Mouse (Mus musculus) embryonic facial prominence, embryonic 13.5 days (tissue): ENCODE measurements around the gene Litaf. TPM values are rescaled to one million over a fixed set of nuclear protein-coding genes. Genes with fewer than 3 reads are reported as not detected.
A peak's percentile ranks its signal among the peaks of the same experiment; 100 is the strongest.

Experiments used
- ATAC-seq: fragments of 200-750 bp; cut with Nextera tagmentation; 2 replicates; pipeline ENCODE4 v1.8.0; 2017; ENCODE audit warnings: low read depth; ENCODE audit not compliant: insufficient number of reproducible peaks, insufficient read depth, low FRiP score, low TSS enrichment
- H3K27ac ChIP-seq: fragments of 300-500 bp; sonication (generic); 2 replicates; pipeline ENCODE4 v1.5.1; 2015; ENCODE audit warnings: moderate library complexity, mild to moderate bottlenecking, inconsistent platforms
- H3K27me3 ChIP-seq: fragments of 300-500 bp; sonication (generic); 2 replicates; pipeline ENCODE4 v1.6.1; 2015; ENCODE audit warnings: mild to moderate bottlenecking, inconsistent platforms
- H3K36me3 ChIP-seq: fragments of 300-500 bp; sonication (generic); 2 replicates; pipeline ENCODE4 v1.6.1; 2015; ENCODE audit warnings: mild to moderate bottlenecking, inconsistent platforms
- H3K4me1 ChIP-seq: fragments of 300-500 bp; sonication (generic); 2 replicates; pipeline ENCODE4 v1.6.1; 2015; ENCODE audit warnings: inconsistent platforms
- H3K4me2 ChIP-seq: fragments of 300-500 bp; sonication (generic); 2 replicates; pipeline ENCODE4 v1.6.1; 2015; ENCODE audit warnings: moderate library complexity, mild to moderate bottlenecking, inconsistent platforms
- H3K4me3 ChIP-seq: fragments of 300-500 bp; sonication (generic); 2 replicates; pipeline ENCODE4 v1.5.1; 2015; ENCODE audit warnings: mild to moderate bottlenecking, inconsistent platforms
- H3K9ac ChIP-seq: fragments of 300-500 bp; sonication (generic); 2 replicates; pipeline ENCODE4 v1.6.1; 2015; ENCODE audit warnings: mild to moderate bottlenecking, inconsistent platforms
- H3K9me3 ChIP-seq: fragments of 300-500 bp; sonication (generic); 2 replicates; pipeline ENCODE4 v1.6.1; 2016; ENCODE audit warnings: inconsistent platforms
- WGBS: fragments of 180-500 bp; shearing (Covaris S2); methylation state at CpG from one replicate; pipeline ENCODE4 v1.1.7; 2015; ENCODE audit warnings: mixed read lengths; 5-methylcytosine and 5-hydroxymethylcytosine counted together
- polyA plus RNA-seq: library from polyadenylated mRNA; unstranded; fragments of >200 nt; fragmentation: Nextera tagmentation; extraction: Ambion mirVana; gene quantifications from 2 replicates; pipeline ENCODE4 v1.2.1, GENCODE M21; 2015

Litaf gene
- polyA plus RNA-seq = 111 and 120 TPM in 2 replicates

GRCm38 (mm10) chr16:11066029-11066832, at the start of gene Litaf:
Gene Litaf, minus strand, starts transcription at chr16:11066157.
- peak within 1 kb of the TSS; percentile 87 for H3K4me3 ChIP-seq
- peak within 1 kb of the TSS; percentile 75 for H3K4me2 ChIP-seq
- peaks cover 65% of the 10 kb centered on the region for H3K4me1 ChIP-seq
- H3K36me3 ChIP-seq = peaks cover 14% of the 10 kb centered on the region
- no peaks in the 10 kb centered on the region for H3K27me3 ChIP-seq
- peak; percentile 97 for ATAC-seq
- H3K27ac ChIP-seq = peak within 1 kb of the TSS; percentile 94
- H3K9ac ChIP-seq = peak within 1 kb of the TSS; percentile 97
- no peaks in the 10 kb centered on the region for H3K9me3 ChIP-seq
- under 1% methylated on average over 78 of the region's 78 CpGs for WGBS

- no peaks in the 10 kb centered on the region for H3K9me3 ChIP-seq
- no peaks in the 10 kb centered on the region for H3K27me3 ChIP-seq
- WGBS = 75% methylated on average over 4 of the region's 4 CpGs
- H3K27ac ChIP-seq = no peak overlapping the region
- H3K9ac ChIP-seq = no peak overlapping the region
- peaks cover 25% of the 10 kb centered on the region for H3K36me3 ChIP-seq
- H3K4me2 ChIP-seq = no peak overlapping the region
- no peak overlapping the region for H3K4me3 ChIP-seq
- no peaks in the 10 kb centered on the region for H3K4me1 ChIP-seq
- ATAC-seq = no peak
These were observed 43.3 kb upstream of the Litaf start for GRCm38 (mm10) chr16:11109198-11109740.

GRCm38 (mm10) chr16:11104905-11105304, 38.9 kb upstream of the Litaf start:
- Histone ChIP-seq H3K4me3 (no peak overlapping the region), H3K9me3 (no peaks in the 10 kb centered on the region), H3K4me1 (no peaks in the 10 kb centered on the region), H3K27me3 (no peaks in the 10 kb centered on the region), H3K36me3 (peaks cover 47% of the 10 kb centered on the region), H3K27ac (no peak overlapping the region), H3K4me2 (no peak overlapping the region), H3K9ac (no peak overlapping the region)
- no peak for ATAC-seq
- WGBS = 92% methylated on average over 1 of the region's 1 CpGs

- no peak for ATAC-seq
- Histone ChIP-seq H3K4me1 (no peaks in the 10 kb centered on the region), H3K27me3 (no peaks in the 10 kb centered on the region), H3K4me2 (no peak overlapping the region), H3K9me3 (no peaks in the 10 kb centered on the region), H3K9ac (no peak overlapping the region), H3K4me3 (no peak overlapping the region), H3K36me3 (peaks cover 42% of the 10 kb centered on the region), H3K27ac (no peak overlapping the region)
- 73% methylated on average over 3 of the region's 3 CpGs for WGBS
These were observed 31.3 kb upstream of the Litaf start for GRCm38 (mm10) chr16:11097301-11097700.

GRCm38 (mm10) chr16:11093717-11094386, 27.9 kb upstream of the Litaf start:
- H3K36me3 ChIP-seq = peaks cover 51% of the 10 kb centered on the region
- no peak overlapping the region for H3K9ac ChIP-seq
- H3K4me1 ChIP-seq = no peaks in the 10 kb centered on the region
- WGBS = 91% methylated on average over 13 of the region's 13 CpGs
- no peaks in the 10 kb centered on the region for H3K9me3 ChIP-seq
- H3K4me2 ChIP-seq = no peak overlapping the region
- ATAC-seq = no peak
- no peak overlapping the region for H3K27ac ChIP-seq
- no peaks in the 10 kb centered on the region for H3K27me3 ChIP-seq
- H3K4me3 ChIP-seq = no peak overlapping the region

- no peak for ATAC-seq
- H3K4me1 ChIP-seq = no peaks in the 10 kb centered on the region
- peaks cover 64% of the 10 kb centered on the region for H3K36me3 ChIP-seq
- H3K4me3 ChIP-seq = no peak overlapping the region
- no peak overlapping the region for H3K4me2 ChIP-seq
- no peak overlapping the region for H3K9ac ChIP-seq
- no peaks in the 10 kb centered on the region for H3K9me3 ChIP-seq
- H3K27ac ChIP-seq = no peak overlapping the region
- 85% methylated on average over 3 of the region's 3 CpGs for WGBS
- no peaks in the 10 kb centered on the region for H3K27me3 ChIP-seq
These were observed 26.6 kb upstream of the Litaf start for GRCm38 (mm10) chr16:11092523-11092922.

GRCm38 (mm10) chr16:11092061-11092460, 26.1 kb upstream of the Litaf start:
- Histone ChIP-seq H3K27ac (no peak overlapping the region), H3K9me3 (no peaks in the 10 kb centered on the region), H3K4me3 (no peak overlapping the region), H3K4me2 (no peak overlapping the region), H3K27me3 (no peaks in the 10 kb centered on the region), H3K9ac (no peak overlapping the region), H3K36me3 (peaks cover 68% of the 10 kb centered on the region), H3K4me1 (no peaks in the 10 kb centered on the region)
- ATAC-seq = no peak
- WGBS = 74% methylated on average over 4 of the region's 4 CpGs

- Histone ChIP-seq H3K4me2 (no peak overlapping the region), H3K27me3 (no peaks in the 10 kb centered on the region), H3K36me3 (peaks cover 68% of the 10 kb centered on the region), H3K27ac (no peak overlapping the region), H3K4me1 (no peaks in the 10 kb centered on the region), H3K9me3 (no peaks in the 10 kb centered on the region), H3K9ac (no peak overlapping the region), H3K4me3 (no peak overlapping the region)
- no peak for ATAC-seq
- 67% methylated on average over 10 of the region's 10 CpGs for WGBS
These were observed 25.0 kb upstream of the Litaf start for GRCm38 (mm10) chr16:11090836-11091570.

- H3K27ac ChIP-seq = no peak overlapping the region
- ATAC-seq = no peak
- H3K36me3 ChIP-seq = peaks cover 78% of the 10 kb centered on the region
- WGBS = 82% methylated on average over 5 of the region's 5 CpGs
- H3K4me2 ChIP-seq = no peak overlapping the region
- H3K9me3 ChIP-seq = no peaks in the 10 kb centered on the region
- no peaks in the 10 kb centered on the region for H3K27me3 ChIP-seq
- no peaks in the 10 kb centered on the region for H3K4me1 ChIP-seq
- no peak overlapping the region for H3K4me3 ChIP-seq
- no peak overlapping the region for H3K9ac ChIP-seq
These were observed 21.1 kb upstream of the Litaf start for GRCm38 (mm10) chr16:11086856-11087588.

GRCm38 (mm10) chr16:11086299-11086698, 20.3 kb upstream of the Litaf start:
- Histone ChIP-seq H3K4me1 (no peaks in the 10 kb centered on the region), H3K9ac (no peak overlapping the region), H3K4me3 (no peak overlapping the region), H3K4me2 (no peak overlapping the region), H3K27me3 (no peaks in the 10 kb centered on the region), H3K36me3 (peaks cover 78% of the 10 kb centered on the region), H3K27ac (no peak overlapping the region), H3K9me3 (no peaks in the 10 kb centered on the region)
- WGBS = 92% methylated on average over 3 of the region's 3 CpGs
- no peak for ATAC-seq

- WGBS = 88% methylated on average over 8 of the region's 8 CpGs
- peaks cover 79% of the 10 kb centered on the region for H3K36me3 ChIP-seq
- H3K27ac ChIP-seq = no peak overlapping the region
- no peaks in the 10 kb centered on the region for H3K4me1 ChIP-seq
- no peak overlapping the region for H3K4me2 ChIP-seq
- H3K4me3 ChIP-seq = no peak overlapping the region
- H3K9me3 ChIP-seq = no peaks in the 10 kb centered on the region
- no peak overlapping the region for H3K9ac ChIP-seq
- H3K27me3 ChIP-seq = no peaks in the 10 kb centered on the region
- no peak for ATAC-seq
These were observed 18.2 kb upstream of the Litaf start for GRCm38 (mm10) chr16:11084181-11084580.
